Mouse (Mus musculus) liver, embryonic 12.5 days (tissue): Measurements from ENCODE around the gene Iqsec2. TPM values are rescaled to one million over a fixed set of nuclear protein-coding genes. Genes with fewer than 3 reads are reported as not detected.

ENCODE experiments used
- ATAC-seq: fragments of 200-750 bp; cut with Nextera tagmentation; 2 replicates; pipeline ENCODE4 v1.8.0; 2017; ENCODE audit warnings: moderate number of reproducible peaks, mild to moderate bottlenecking, moderate library complexity
- H3K27ac ChIP-seq: fragments of 300-500 bp; sonication (generic); 2 replicates; pipeline ENCODE4 v1.5.1; 2016; ENCODE audit warnings: mild to moderate bottlenecking
- H3K27me3 ChIP-seq: fragments of 300-500 bp; sonication (generic); replicated peaks from 2 replicates; pipeline ENCODE4 v1.6.1; 2016; ENCODE audit warnings: mild to moderate bottlenecking, moderate library complexity
- H3K36me3 ChIP-seq: fragments of 300-500 bp; sonication (generic); 2 replicates; pipeline ENCODE4 v1.6.1; 2016; ENCODE audit warnings: mild to moderate bottlenecking, moderate library complexity
- H3K4me1 ChIP-seq: fragments of 300-500 bp; sonication (generic); 2 replicates; pipeline ENCODE4 v1.6.1; 2016
- H3K4me2 ChIP-seq: fragments of 300-500 bp; sonication (generic); 2 replicates; pipeline ENCODE4 v1.6.1; 2016; ENCODE audit warnings: mild to moderate bottlenecking, moderate library complexity
- H3K4me3 ChIP-seq: fragments of 300-500 bp; sonication (generic); 2 replicates; pipeline ENCODE4 v1.5.1; 2016; ENCODE audit warnings: mild to moderate bottlenecking, moderate library complexity
- H3K9ac ChIP-seq: fragments of 300-500 bp; sonication (generic); 2 replicates; pipeline ENCODE4 v1.6.1; 2016; ENCODE audit warnings: mild to moderate bottlenecking, moderate library complexity
- H3K9me3 ChIP-seq: fragments of 300-500 bp; sonication (generic); replicated peaks from 2 replicates; pipeline ENCODE4 v1.6.1; 2016; ENCODE audit warnings: mild to moderate bottlenecking, moderate library complexity
- WGBS: fragments of 180-500 bp; shearing (Covaris S2); methylation state at CpG from one replicate; pipeline ENCODE4 v1.1.7; 2016; ENCODE audit not compliant: insufficient replicate concordance; 5-methylcytosine and 5-hydroxymethylcytosine counted together
- polyA plus RNA-seq: library from polyadenylated mRNA; unstranded; fragments of >200 nt; fragmentation: Nextera tagmentation; extraction: Ambion mirVana; gene quantifications from 2 replicates; pipeline ENCODE4 v1.2.1, GENCODE M21; 2016

The Iqsec2 gene
- polyA plus RNA-seq, 1 experiment from 2014 or later = 0.75 TPM

DNA sequence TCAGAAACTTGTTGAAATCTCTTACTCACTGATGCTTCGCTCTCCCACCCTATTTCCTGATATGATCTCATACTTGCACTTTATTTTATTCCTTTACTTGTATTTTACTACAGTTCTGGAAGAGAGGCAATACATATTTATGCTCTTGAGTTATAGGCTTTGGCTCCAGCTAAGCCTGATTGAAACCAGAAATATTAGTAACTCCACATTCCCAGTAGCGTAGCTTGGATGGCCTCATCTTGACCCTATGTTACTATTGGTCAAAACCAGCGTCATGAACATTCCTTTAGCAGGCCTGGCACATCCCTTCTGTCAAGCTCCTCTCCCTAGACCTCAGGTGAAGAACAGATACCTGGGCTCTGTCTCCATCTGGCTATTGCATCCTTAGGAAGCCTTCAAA is 14.2 kb downstream of the Iqsec2 start:
- Histone ChIP-seq H3K9me3 (no peaks in the 10 kb centered on the region), H3K9ac (no peak overlapping the region), H3K4me1 (no peaks in the 10 kb centered on the region), H3K27me3 (peaks cover 22% of the 10 kb centered on the region), H3K4me2 (no peak overlapping the region), H3K4me3 (no peak overlapping the region), H3K27ac (no peak overlapping the region), H3K36me3 (no peaks in the 10 kb centered on the region)
- 62% methylated on average over 3 of the region's 3 CpGs for whole genome bisulfite sequencing
- ATAC-seq = no peak

DNA sequence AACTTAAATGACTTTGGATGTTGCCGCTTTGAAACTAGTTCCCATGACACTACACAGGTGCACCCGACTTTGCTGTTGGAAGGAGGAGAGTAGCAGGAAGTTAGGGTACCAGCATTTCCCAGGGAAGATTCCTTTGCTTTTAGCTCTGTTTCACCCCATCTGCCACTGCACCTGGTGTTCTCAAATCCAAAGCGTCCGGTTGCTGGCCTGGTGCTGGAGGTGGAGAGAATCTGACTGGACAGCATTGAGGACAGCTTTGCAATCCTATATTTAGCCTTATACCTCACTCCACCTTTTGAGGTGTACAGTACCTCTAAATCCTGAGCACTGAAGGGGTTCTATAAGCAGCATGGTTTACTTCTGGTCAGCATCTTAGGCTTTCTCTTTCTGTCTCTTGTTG is 17.3 kb downstream of the Iqsec2 start:
- Histone ChIP-seq H3K4me3 (no peak overlapping the region), H3K27me3 (peaks cover 25% of the 10 kb centered on the region), H3K9me3 (no peaks in the 10 kb centered on the region), H3K27ac (no peak overlapping the region), H3K36me3 (no peaks in the 10 kb centered on the region), H3K4me1 (no peaks in the 10 kb centered on the region), H3K9ac (no peak overlapping the region), H3K4me2 (no peak overlapping the region)
- WGBS = 80% methylated on average over 4 of the region's 4 CpGs
- no peak for ATAC-seq

DNA sequence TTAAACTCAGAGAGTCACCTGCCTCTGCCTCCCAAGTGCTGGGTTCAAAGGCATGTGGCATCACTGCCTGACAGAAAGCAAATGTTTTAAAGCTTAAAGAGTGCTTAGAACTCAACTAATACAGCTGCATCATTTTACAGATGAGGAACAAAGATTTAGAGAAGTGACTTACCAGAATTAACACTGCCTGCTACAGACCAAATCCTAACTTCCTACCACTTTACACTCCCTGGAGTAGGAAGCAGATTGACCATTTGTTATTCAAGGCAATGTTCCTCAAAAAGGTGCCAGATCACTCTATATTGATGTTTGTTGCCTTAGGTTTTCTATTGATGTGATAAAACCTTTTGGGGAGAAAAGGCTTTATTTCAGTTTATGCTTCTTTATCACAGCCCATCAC is 20.0 kb downstream of the Iqsec2 start:
- Histone ChIP-seq H3K9ac (no peak overlapping the region), H3K4me2 (no peak overlapping the region), H3K4me1 (no peaks in the 10 kb centered on the region), H3K4me3 (no peak overlapping the region), H3K36me3 (no peaks in the 10 kb centered on the region), H3K9me3 (no peaks in the 10 kb centered on the region), H3K27me3 (peaks cover 33% of the 10 kb centered on the region), H3K27ac (no peak overlapping the region)
- ATAC-seq = no peak

DNA sequence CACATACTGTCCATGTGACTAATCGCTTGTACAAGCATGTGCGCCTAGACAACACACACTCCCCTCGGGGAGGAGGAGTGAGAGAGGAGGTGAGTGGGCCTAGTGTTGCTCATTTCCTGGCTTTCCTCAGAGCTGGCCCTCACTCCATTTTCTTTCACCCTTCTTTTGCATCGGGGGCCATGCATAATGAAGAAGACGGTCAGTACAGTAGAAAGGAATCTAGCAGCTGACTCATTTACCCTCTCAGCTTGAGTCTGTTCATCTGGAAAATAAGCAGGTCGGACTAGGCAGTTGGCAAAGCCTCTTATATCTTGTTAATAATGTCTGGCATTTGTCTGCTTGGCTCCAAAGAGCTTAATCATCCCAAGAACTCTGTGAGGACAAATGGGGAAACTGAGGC is 22.1 kb downstream of the Iqsec2 start:
- WGBS = 67% methylated on average over 6 of the region's 6 CpGs
- Histone ChIP-seq H3K4me2 (no peak overlapping the region), H3K27me3 (peaks cover 41% of the 10 kb centered on the region)

DNA sequence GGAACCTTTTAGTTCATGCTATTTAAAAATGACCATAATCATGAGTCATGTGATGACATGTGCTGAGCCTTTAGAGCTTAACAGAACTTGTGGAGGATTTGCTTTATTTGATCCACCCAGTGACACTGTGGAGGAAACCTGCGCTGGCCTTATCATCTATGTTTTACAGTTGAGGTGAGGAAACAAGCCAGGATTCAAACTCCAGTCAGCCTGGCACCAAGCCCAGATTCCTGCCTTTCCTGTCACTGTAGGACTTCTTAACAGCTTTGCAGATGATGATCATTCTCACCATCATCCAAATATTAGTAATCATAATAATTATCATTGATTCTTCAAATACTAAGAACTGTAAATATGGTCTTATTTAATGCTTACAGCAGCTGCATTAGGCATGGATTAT is 24.5 kb downstream of the Iqsec2 start:
- peaks cover 38% of the 10 kb centered on the region for H3K27me3 ChIP-seq
- H3K4me3 ChIP-seq = no peak overlapping the region
- no peak for ATAC-seq
- WGBS = 65% methylated on average over 1 of the region's 1 CpGs
- no peak overlapping the region for H3K4me2 ChIP-seq
- no peaks in the 10 kb centered on the region for H3K36me3 ChIP-seq
- no peak overlapping the region for H3K27ac ChIP-seq
- H3K9ac ChIP-seq = no peak overlapping the region
- no peaks in the 10 kb centered on the region for H3K9me3 ChIP-seq
- H3K4me1 ChIP-seq = 0 out of 2 replicates have a peak, but pooled peaks cover 2% of the 10 kb centered on the region

More for the DNA sequence above, 22.1 kb downstream of the Iqsec2 start:
- Histone ChIP-seq H3K4me3 (no peak overlapping the region), H3K9ac (no peak overlapping the region), H3K4me1 (no peaks in the 10 kb centered on the region), H3K27ac (no peak overlapping the region), H3K36me3 (no peaks in the 10 kb centered on the region), H3K9me3 (no peaks in the 10 kb centered on the region)
- no peak for ATAC-seq

DNA sequence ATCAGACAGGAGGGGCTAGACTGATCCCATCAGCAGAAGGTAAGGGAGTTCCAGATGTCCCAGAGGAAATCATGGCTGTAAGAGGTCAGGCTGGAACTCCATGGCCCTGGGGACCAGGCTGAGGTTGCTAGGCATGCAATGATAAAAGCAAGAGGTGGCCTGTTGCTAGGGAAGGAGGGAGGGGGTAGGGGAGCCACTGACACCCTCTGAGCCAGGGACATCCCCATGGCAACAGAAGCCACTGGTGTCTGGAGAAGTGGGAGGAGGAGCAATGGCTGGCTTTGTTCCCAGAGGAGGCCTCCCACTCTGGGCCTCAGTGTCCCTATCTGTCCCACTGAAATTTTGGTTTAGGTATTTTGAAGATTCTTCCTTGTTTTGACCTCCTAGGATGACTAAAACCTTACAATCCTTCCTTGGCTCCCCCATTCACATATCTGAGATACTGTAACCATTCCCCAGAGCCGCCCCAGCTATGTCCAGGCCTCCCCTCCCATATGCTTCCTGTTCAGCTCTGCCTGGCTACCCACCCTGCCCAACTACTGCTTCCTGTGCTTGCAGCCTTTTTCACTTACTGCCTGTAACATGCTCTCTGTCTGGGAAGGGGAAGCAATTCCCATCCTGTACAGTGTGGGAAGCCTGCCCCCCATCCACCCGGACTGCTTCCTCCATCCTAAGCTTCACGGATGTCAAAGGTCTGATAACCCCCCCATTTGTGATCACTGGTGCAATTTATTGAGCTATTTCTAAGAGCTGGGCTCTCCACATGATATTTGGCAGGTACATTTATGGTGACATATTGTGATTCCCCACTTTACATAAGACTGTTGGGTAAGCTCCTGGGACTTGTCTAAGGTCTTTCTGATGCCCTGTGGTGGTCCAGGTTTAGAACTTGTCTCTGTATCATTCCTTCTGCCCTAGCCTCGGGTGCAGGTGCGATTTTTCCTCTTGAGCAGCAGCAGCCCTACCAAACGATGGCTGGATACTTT is 27.3 kb downstream of the Iqsec2 start:
- no peak overlapping the region for H3K9ac ChIP-seq
- peaks cover 36% of the 10 kb centered on the region for H3K27me3 ChIP-seq
- H3K27ac ChIP-seq = no peak overlapping the region
- WGBS = 45% methylated on average over 6 of the region's 6 CpGs
- no peaks in the 10 kb centered on the region for H3K36me3 ChIP-seq
- H3K4me2 ChIP-seq = no peak overlapping the region
- 0 out of 2 replicates have a peak, but pooled peaks cover 2% of the 10 kb centered on the region for H3K4me1 ChIP-seq
- 0 out of 2 replicates have a peak, but pooled peaks have one; percentile 35 for ATAC-seq
- H3K9me3 ChIP-seq = no peaks in the 10 kb centered on the region
- no peak overlapping the region for H3K4me3 ChIP-seq

DNA sequence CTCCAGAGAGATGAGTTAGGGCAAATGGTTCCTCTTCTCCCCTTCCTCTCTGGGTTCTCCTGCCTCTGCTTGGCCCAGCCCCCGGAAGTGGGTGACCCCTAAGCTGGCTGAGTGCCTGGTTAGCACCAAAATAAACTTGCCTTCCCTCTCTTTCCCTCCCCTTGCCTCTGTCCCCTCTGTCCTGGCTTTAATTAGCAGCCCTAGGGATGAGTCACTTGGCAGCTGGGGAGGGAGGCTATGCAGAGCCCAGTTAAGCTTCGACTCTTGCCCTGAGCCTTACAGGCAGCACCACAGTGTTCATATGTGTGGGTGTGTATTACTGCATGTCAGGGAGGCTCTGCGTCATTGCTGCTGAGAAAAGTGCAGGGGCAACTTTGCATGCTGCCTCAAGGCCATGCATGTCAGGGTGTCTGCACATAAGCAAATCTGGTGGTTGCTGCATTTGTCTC is 28.4 kb downstream of the Iqsec2 start:
- H3K27ac ChIP-seq = no peak overlapping the region

DNA sequence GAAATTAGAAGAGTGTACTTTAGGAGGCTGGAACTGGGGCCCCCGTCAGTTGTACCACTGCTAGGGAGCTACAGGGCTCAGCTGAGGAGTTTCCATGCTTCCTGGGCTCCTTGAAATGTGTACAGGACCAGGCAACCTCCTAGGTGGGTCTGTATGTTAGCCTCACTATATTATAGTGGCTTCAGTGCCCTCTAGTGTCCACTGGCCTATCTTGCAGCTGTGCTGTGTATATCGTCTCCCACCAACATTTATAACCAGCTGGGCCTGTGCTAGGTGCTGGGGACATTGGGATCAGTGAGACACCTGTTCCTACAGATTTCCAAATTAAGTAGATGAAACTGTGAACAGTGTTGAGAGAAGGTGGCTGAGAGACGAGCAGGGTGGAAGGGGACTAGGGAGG is 31.2 kb downstream of the Iqsec2 start:
- WGBS = 21% methylated on average over 3 of the region's 3 CpGs
- H3K36me3 ChIP-seq = no peaks in the 10 kb centered on the region
- no peaks in the 10 kb centered on the region for H3K9me3 ChIP-seq
- peaks cover 48% of the 10 kb centered on the region for H3K27me3 ChIP-seq
- H3K4me2 ChIP-seq = no peak overlapping the region
- H3K9ac ChIP-seq = no peak overlapping the region
- no peak overlapping the region for H3K4me3 ChIP-seq
- no peak for ATAC-seq
- no peak overlapping the region for H3K27ac ChIP-seq
- H3K4me1 ChIP-seq = 0 out of 2 replicates have a peak, but pooled peaks cover 2% of the 10 kb centered on the region

More for the DNA sequence above, 28.4 kb downstream of the Iqsec2 start:
- ATAC-seq = 0 out of 2 replicates have a peak, but pooled peaks have one; percentile 13
- H3K4me1 ChIP-seq = 0 out of 2 replicates have a peak, but pooled peaks cover 2% of the 10 kb centered on the region
- H3K4me2 ChIP-seq = no peak overlapping the region
- H3K36me3 ChIP-seq = no peaks in the 10 kb centered on the region
- H3K9me3 ChIP-seq = no peaks in the 10 kb centered on the region
- no peak overlapping the region for H3K9ac ChIP-seq
- H3K27me3 ChIP-seq = peaks cover 37% of the 10 kb centered on the region
- WGBS = 29% methylated on average over 3 of the region's 3 CpGs
- H3K4me3 ChIP-seq = no peak overlapping the region

DNA sequence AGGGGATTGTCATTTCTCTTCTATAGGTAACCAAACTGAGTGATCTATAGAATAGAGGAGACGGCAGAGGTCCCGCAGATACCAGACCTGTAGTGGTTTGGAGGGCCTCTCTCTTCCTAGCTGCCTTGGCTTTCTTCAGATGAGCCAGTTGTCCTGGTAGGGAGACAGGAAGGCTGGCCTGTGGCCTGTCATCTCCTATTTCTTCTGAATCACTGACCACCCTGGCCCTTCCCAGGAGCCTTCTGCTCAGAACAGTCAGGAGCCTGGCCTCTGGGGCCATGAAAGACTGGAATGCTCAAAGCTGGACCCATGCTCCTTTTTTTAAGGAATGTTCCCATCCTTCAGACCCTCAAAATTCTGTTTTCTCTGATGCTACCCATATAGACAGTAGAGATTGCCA is 33.8 kb downstream of the Iqsec2 start:
- no peak overlapping the region for H3K27ac ChIP-seq
- ATAC-seq = no peak
- H3K9me3 ChIP-seq = no peaks in the 10 kb centered on the region
- no peak overlapping the region for H3K4me3 ChIP-seq
- no peak overlapping the region for H3K4me2 ChIP-seq
- H3K4me1 ChIP-seq = no peaks in the 10 kb centered on the region
- WGBS = 71% methylated on average over 2 of the region's 2 CpGs
- no peak overlapping the region for H3K9ac ChIP-seq
- peaks cover 38% of the 10 kb centered on the region for H3K27me3 ChIP-seq
- H3K36me3 ChIP-seq = no peaks in the 10 kb centered on the region

DNA sequence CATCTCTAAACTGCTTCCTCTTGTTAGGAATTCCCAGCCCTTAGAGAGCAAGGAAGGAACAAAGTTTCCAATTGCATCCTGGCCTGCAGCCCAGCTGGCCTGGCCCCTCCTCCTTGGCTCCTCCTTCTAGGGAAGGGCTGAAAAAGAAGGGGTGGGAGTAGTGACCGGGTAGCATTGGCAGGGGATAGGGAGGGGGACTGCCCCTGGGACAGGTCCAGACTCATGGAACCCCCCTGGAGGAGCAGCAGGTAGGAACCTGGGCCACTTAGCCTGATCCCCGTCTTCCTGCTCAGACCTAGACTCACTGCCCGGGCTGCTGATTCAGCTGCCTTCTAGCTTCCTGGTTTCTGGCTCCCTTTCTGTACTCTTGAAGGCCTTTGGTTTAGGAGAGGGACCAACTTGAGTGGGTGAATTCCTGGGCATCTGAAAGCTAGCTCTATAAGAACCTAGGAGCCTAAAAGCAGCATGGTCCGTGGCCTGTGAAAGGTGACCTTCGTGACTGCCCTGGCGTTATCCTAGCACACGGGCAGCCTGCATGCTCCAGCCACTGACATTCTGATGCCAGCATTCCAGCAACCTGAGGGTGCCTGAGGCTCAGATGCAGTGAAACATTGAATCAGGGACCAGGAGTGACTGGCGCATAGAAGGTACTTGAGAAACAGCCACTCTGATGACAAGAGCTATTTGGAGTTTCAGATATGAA is 34.9 kb downstream of the Iqsec2 start:
- Histone ChIP-seq H3K27ac (no peak overlapping the region), H3K9me3 (no peaks in the 10 kb centered on the region), H3K4me3 (no peak overlapping the region), H3K4me2 (peak overlapping the region; percentile 32; the same call in 1 of the 2 replicates), H3K36me3 (no peaks in the 10 kb centered on the region), H3K27me3 (peaks cover 38% of the 10 kb centered on the region), H3K4me1 (no peaks in the 10 kb centered on the region), H3K9ac (no peak overlapping the region)
- ATAC-seq = no peak
- 58% methylated on average over 8 of the region's 8 CpGs for WGBS

DNA sequence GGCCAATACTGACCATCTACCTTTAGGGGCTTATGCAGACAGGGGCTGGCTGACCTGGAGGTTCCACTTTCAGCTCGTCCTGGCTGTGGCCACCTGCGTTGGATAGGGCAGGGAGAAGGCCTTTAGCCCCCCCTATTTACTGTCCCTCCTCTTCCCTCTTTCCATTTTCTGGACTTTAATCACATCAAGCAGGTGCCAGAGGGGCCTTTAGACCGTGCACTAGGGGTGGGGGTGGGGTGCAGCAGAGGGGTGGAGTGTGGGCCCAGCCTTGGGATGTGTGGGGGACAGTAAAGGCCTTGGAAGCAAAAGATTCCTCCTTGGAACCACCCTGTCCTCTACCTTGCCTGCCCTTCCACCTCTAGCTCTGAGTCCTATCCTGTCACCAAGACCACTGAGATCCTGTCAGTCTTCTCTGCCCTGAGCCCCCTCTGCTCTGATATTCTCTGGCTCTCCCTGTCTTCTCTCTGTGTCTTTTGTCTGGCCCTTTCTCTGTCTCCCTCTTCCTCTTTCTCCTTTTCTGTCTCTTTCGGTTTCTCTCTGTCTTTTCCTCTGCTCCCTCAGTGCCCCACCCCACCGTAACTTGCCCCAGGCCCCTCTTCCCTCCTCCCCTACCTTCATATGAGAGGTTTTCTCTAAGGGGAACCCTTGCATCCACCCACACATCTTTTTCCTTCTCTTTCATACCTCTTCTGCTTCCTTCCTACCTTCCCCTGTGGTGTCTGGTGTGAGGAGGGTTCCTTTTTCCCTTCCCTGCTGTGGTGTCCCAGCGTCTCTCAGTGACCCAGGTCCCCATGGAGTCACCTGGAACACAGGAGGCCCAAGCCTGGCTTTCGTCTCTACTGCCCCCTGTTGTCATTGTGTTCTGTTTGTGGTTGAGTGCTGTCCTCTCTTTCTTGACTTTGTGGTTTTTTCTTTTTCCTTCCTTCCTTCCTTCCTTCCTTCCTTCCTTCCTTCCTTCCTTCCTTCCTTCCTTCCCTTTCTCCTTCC is 35.9 kb downstream of the Iqsec2 start:
- Histone ChIP-seq H3K27me3 (peaks cover 38% of the 10 kb centered on the region), H3K9me3 (no peaks in the 10 kb centered on the region), H3K4me1 (no peaks in the 10 kb centered on the region), H3K4me2 (0 out of 2 replicates have a peak overlapping the region, but pooled peaks have one; percentile 32), H3K36me3 (no peaks in the 10 kb centered on the region), H3K4me3 (no peak overlapping the region), H3K9ac (no peak overlapping the region), H3K27ac (no peak overlapping the region)
- ATAC-seq = peak; percentile 32; the same call in 1 of the 2 replicates
- 40% methylated on average over 6 of the region's 7 CpGs for WGBS
